Mouse (Mus musculus) ES-E14 (cell line): Measurements from ENCODE around the gene Ptgdr2. TPM values are rescaled to one million over a fixed set of nuclear protein-coding genes. Genes with fewer than 3 reads are reported as not detected.

Experiments used
- DNase-seq: peaks from one replicate; pipeline ENCODE4 v3.0.0-alpha.2; 2013; ENCODE audit warnings: low read depth, low spot score
- H3K27ac ChIP-seq: 2 replicates; pipeline ENCODE4 v1.5.1; 2012; ENCODE audit warnings: low read depth, mild to moderate bottlenecking, low read length, moderate library complexity, mixed read lengths; ENCODE audit not compliant: poor library complexity, insufficient read depth, severe bottlenecking
- H3K36me3 ChIP-seq: 2 replicates; pipeline ENCODE4 v1.6.1; 2012; ENCODE audit warnings: mild to moderate bottlenecking, low read length, moderate library complexity, mixed read lengths; ENCODE audit not compliant: control insufficient read depth, poor library complexity, insufficient read depth, severe bottlenecking
- H3K4me1 ChIP-seq, 2 experiments: fragments of 150-350 bp in 1 of 2; sonication (generic) in 1 of 2; 2 replicates each; pipeline ENCODE4 v1.6.1; 2012; ENCODE audit warnings: low read length in 2 of 2, mild to moderate bottlenecking in 1 of 2, mixed read lengths in 1 of 2; ENCODE audit not compliant: control insufficient read depth in 2 of 2, insufficient read depth in 2 of 2, poor library complexity in 1 of 2
- H3K4me3 ChIP-seq, 2 experiments: fragments of 150-350 bp in 1 of 2; sonication (generic) in 1 of 2; 2 replicates each; pipeline ENCODE4 v1.5.1; 2012; ENCODE audit warnings: low read length in 2 of 2, low read depth in 1 of 2, mild to moderate bottlenecking in 1 of 2, mixed read lengths in 1 of 2; ENCODE audit not compliant: insufficient read depth in 1 of 2, poor library complexity in 1 of 2, severe bottlenecking in 1 of 2
- H3K9ac ChIP-seq: 2 replicates; pipeline ENCODE4 v1.6.1; 2012; ENCODE audit warnings: low read depth, mild to moderate bottlenecking, low read length, mixed read lengths; ENCODE audit not compliant: poor library complexity, insufficient read depth, severe bottlenecking
- H3K9me3 ChIP-seq: fragments of 150-350 bp; sonication (generic); 2 replicates; pipeline ENCODE4 v1.6.1; 2012; ENCODE audit warnings: low read depth, mild to moderate bottlenecking, low read length; ENCODE audit not compliant: control insufficient read depth, insufficient read depth
- CHD2 ChIP-seq: IDR thresholded peaks from 2 replicates; pipeline ENCODE4 v1.6.1; 2014; ENCODE audit warnings: mild to moderate bottlenecking, low read depth, low read length, inconsistent platforms
- HCFC1 ChIP-seq: IDR thresholded peaks from 2 replicates; pipeline ENCODE4 v1.6.1; 2012; ENCODE audit warnings: low read length, inconsistent platforms, borderline replicate concordance; ENCODE audit not compliant: insufficient read depth
- MAFK ChIP-seq: IDR thresholded peaks from 2 replicates; pipeline ENCODE4 v1.6.1; 2014; ENCODE audit warnings: mild to moderate bottlenecking, low read depth, low read length, inconsistent platforms; ENCODE audit not compliant: insufficient read depth
- ZC3H11A ChIP-seq: IDR thresholded peaks from 2 replicates; pipeline ENCODE4 v1.6.1; 2012; ENCODE audit warnings: low read depth, mild to moderate bottlenecking, inconsistent platforms, low read length, borderline replicate concordance
- ZNF384 ChIP-seq: IDR thresholded peaks from 2 replicates; pipeline ENCODE4 v1.6.1; 2012; ENCODE audit warnings: low read depth, low read length, inconsistent platforms
- in situ Hi-C, 2 experiments: fragments of 600-800 bp; cut with MboI; formaldehyde crosslinking; loops; one replicate each; pipeline ENCODE4 v1.15.1; 2025; ENCODE audit warnings: low sequenced_read_pairs in 2 of 2, inconsistent platforms in 1 of 2; ENCODE audit not compliant: unreplicated experiment in 2 of 2
- total RNA-seq: library from RNA; depleted of rRNA; stranded (reverse); fragments of 300-350 nt; gene quantifications from 2 replicates; pipeline ENCODE4 v1.2.3, GENCODE M21; 2012

Ptgdr2 gene
- total RNA-seq, 1 experiment, result 0.67 TPM

- H3K4me3 ChIP-seq, result no peak overlapping the region
- H3K4me1 ChIP-seq, result peaks cover 0 to 3% of the 10 kb centered on the region in 2 experiments; a peak in 1 of 4 replicates
- TF ChIP-seq ZC3H11A, result no peak
- no peak for TF ChIP-seq HCFC1
- no peak for TF ChIP-seq MAFK
- no peak for TF ChIP-seq CHD2
- TF ChIP-seq ZNF384, result no peak
- no peak for DNase-seq
- no peaks in the 10 kb centered on the region for H3K36me3 ChIP-seq
- no peaks in the 10 kb centered on the region for H3K9me3 ChIP-seq
- H3K27ac ChIP-seq, result no peak overlapping the region
- in situ Hi-C loops, result loop anchor here in 1 of 2 experiments (25.0 kb wide), 1 partner anchor 248 kb away; no protein-coding TSS in a partner anchor
- no peak overlapping the region for H3K9ac ChIP-seq
Measured at GRCm38 (mm10) chr19:10959978-10960346, 23.0 kb downstream of the Ptgdr2 start.

GRCm38 (mm10) chr19:10965721-10966120 lies 28.8 kb downstream of the Ptgdr2 start:
- no peak for TF ChIP-seq ZC3H11A
- TF ChIP-seq CHD2, result no peak
- H3K36me3 ChIP-seq, result no peaks in the 10 kb centered on the region
- DNase-seq, result no peak
- no peak overlapping the region for H3K9ac ChIP-seq
- no peaks in the 10 kb centered on the region for H3K4me1 ChIP-seq
- in situ Hi-C loops, result loop anchor here in 1 of 2 experiments (25.0 kb wide), 1 partner anchor 253 kb away; no protein-coding TSS in a partner anchor
- no peaks in the 10 kb centered on the region for H3K9me3 ChIP-seq
- no peak overlapping the region for H3K27ac ChIP-seq
- no peak overlapping the region for H3K4me3 ChIP-seq

GRCm38 (mm10) chr19:10968578-10968977 lies 31.6 kb downstream of the Ptgdr2 start:
- in situ Hi-C loops, result loop anchor here in 1 of 2 experiments (25.0 kb wide), 1 partner anchor 256 kb away; no protein-coding TSS in a partner anchor
- Histone ChIP-seq H3K36me3 (no peaks in the 10 kb centered on the region), H3K4me3 (no peak overlapping the region), H3K4me1 (peaks cover 5 to 9% of the 10 kb centered on the region in 2 experiments), H3K27ac (no peak overlapping the region; the same call in 1 of the 2 replicates), H3K9ac (no peak overlapping the region), H3K9me3 (no peaks in the 10 kb centered on the region)
- no peak for DNase-seq
- no peak for TF ChIP-seq ZNF384
- TF ChIP-seq CHD2, result no peak
- no peak for TF ChIP-seq ZC3H11A
- TF ChIP-seq MAFK, result no peak
- TF ChIP-seq HCFC1, result no peak

GRCm38 (mm10) chr19:10970457-10970856 lies 33.5 kb downstream of the Ptgdr2 start:
- TF ChIP-seq CHD2 (no peak), HCFC1 (no peak), ZNF384 (no peak), ZC3H11A (no peak), MAFK (no peak)
- Histone ChIP-seq H3K27ac (no peak overlapping the region), H3K4me1 (peaks cover 12 to 15% of the 10 kb centered on the region in 2 experiments), H3K4me3 (no peak overlapping the region), H3K36me3 (no peaks in the 10 kb centered on the region), H3K9ac (no peak overlapping the region), H3K9me3 (no peaks in the 10 kb centered on the region)
- in situ Hi-C loops, result loop anchor here in 1 of 2 experiments (25.0 kb wide), 1 partner anchor 258 kb away; no protein-coding TSS in a partner anchor
- no peak for DNase-seq

GRCm38 (mm10) chr19:10972660-10973059 lies 35.7 kb downstream of the Ptgdr2 start:
- H3K27ac ChIP-seq, result peak overlapping the region; percentile 93
- no peaks in the 10 kb centered on the region for H3K36me3 ChIP-seq
- in situ Hi-C loops, result loop anchor here in 1 of 2 experiments (25.0 kb wide), 1 partner anchor 260 kb away; no protein-coding TSS in a partner anchor
- peaks cover 12 to 18% of the 10 kb centered on the region in 2 experiments for H3K4me1 ChIP-seq
- no peak overlapping the region for H3K9ac ChIP-seq
- H3K4me3 ChIP-seq, result no peak overlapping the region
- DNase-seq, result peak; percentile 95
- TF ChIP-seq MAFK (peak; percentile 90), HCFC1 (0 out of 2 replicates have a peak, but pooled peaks have one; percentile 44), CHD2 (peak; percentile 63), ZNF384 (no peak), ZC3H11A (no peak)
- H3K9me3 ChIP-seq, result no peaks in the 10 kb centered on the region
